Mouse (Mus musculus) E14TG2a.4 (cell line): Measurements from ENCODE around the gene Sebox.

Experiments used
- H3K27me3 ChIP-seq: 2 replicates; pipeline ENCODE4 v1.6.1; 2014; ENCODE audit warnings: low read length, control low read depth; ENCODE audit not compliant: insufficient read depth
- H3K36me3 ChIP-seq: 2 replicates; pipeline ENCODE4 v1.6.1; 2014; ENCODE audit warnings: low read length, control low read depth; ENCODE audit not compliant: insufficient read depth
- H3K4me1 ChIP-seq: replicated peaks from 2 replicates; pipeline ENCODE4 v1.6.1; 2014; ENCODE audit warnings: low read depth, low read length, control low read depth
- H3K4me3 ChIP-seq: replicated peaks from 2 replicates; pipeline ENCODE4 v1.5.1; 2014; ENCODE audit warnings: mild to moderate bottlenecking, low read length
- H3K9me3 ChIP-seq: 2 replicates; pipeline ENCODE4 v1.6.1; 2014; ENCODE audit warnings: low read length, control low read depth
- CTCF ChIP-seq: conservative IDR thresholded peaks from 2 replicates; pipeline ENCODE4 v1.5.1; 2014; ENCODE audit warnings: low read length
- NANOG ChIP-seq: IDR thresholded peaks from 2 replicates; pipeline ENCODE4 v1.6.1; 2014; ENCODE audit warnings: borderline replicate concordance, low read length, mixed read lengths
- POU5F1 ChIP-seq: IDR thresholded peaks from 2 replicates; pipeline ENCODE4 v1.6.1; 2014; ENCODE audit warnings: low read length, borderline replicate concordance

Sebox gene

DNA sequence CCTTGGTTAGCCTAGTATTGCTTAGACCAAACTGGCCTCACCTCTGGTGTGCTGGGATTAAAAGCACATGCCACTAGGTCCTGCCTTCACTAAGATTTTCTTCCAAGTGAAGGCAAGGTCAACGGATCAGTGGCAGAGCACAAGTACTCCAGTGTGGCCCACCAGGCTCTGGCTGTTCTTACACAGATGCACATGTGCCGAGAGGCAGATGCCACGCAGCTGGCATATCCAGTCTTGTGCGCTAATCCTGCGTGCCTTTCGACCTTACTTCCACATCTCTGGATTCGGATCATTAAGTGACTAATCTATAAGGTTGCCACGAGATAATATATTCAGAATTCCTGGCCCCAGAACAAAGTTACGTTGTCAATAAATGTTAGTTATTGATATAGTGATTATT, 38.1 kb upstream of the Sebox start:
- Histone ChIP-seq H3K27me3 (no peaks in the 10 kb centered on the region; the same call in 1 of the 2 replicates), H3K4me3 (peak overlapping the region; percentile 94), H3K9me3 (no peaks in the 10 kb centered on the region), H3K36me3 (peaks cover 18% of the 10 kb centered on the region), H3K4me1 (peaks cover 40% of the 10 kb centered on the region)
- TF ChIP-seq CTCF (no peak), POU5F1 (no peak), NANOG (no peak)

DNA sequence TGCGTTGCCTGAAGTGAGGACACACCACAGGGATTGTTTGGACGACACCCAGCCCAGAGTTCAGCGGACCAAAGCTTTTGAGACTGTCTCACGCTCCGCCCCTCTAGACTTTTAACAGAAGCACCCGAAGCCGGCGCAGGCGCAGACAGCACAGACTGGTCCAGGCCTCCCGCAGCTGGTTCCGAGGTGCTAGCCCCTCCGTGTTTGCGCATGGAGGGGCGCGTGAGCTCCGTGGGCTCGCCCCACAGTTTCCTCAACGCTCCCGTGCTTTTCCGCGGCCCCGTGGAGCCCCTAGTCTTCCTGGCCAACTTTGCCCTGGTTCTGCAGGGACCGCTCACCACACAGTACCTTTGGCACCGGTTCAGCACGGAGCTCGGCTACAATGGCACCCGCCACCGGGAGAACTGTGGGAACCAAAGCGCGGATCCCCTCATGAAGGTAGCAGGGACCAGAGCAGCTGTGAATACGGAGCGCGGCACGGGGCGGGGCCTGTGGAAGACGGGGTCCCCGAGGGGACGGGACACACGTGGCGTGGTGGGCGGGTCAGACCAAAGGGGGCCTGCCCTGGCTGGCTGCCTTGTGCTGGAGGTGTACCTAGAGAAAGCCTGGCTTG, 37.6 kb upstream of the Sebox start, which contains the start of gene Slc46a1:
Gene Slc46a1, plus strand, starts transcription at position 130 of the 613 bp plus-strand sequence.
- no peak for TF ChIP-seq NANOG
- TF ChIP-seq CTCF, result no peak
- TF ChIP-seq POU5F1, result no peak
- no peaks in the 10 kb centered on the region for H3K9me3 ChIP-seq
- H3K4me3 ChIP-seq, result peak within 1 kb of the TSS; percentile 94
- no peaks in the 10 kb centered on the region; the same call in 1 of the 2 replicates for H3K27me3 ChIP-seq
- H3K36me3 ChIP-seq, result peaks cover 22% of the 10 kb centered on the region
- H3K4me1 ChIP-seq, result peaks cover 40% of the 10 kb centered on the region

DNA sequence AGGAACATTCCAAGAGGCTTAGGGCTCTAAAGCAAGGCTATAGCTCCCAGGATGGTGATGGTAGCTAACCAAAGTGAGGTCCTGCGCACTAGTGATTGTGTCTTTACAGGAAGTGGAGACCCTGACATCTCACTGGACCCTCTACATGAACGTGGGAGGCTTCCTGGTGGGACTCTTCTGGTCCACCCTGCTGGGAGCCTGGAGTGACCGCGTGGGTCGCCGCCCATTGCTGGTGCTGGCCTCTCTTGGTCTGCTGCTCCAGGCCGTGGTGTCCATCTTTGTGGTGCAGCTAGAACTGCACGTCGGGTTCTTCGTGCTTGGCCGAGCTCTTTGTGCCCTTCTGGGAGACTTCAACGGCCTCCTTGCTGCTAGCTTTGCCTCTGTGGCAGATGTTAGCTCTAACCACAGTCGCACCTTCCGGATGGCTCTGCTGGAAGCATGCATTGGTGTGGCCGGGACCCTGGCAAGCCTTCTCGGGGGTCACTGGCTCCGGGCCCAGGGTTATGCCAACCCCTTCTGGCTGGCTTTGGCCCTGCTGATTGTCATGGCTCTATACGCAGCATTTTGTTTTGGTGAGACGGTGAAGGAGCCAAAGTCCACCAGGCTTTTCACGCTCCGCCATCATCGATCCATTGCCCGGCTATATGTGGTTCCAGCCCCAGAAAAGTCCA, 36.9 kb upstream of the Sebox start:
- no peaks in the 10 kb centered on the region for H3K9me3 ChIP-seq
- TF ChIP-seq NANOG (no peak), POU5F1 (no peak), CTCF (no peak)
- H3K36me3 ChIP-seq, result peaks cover 29% of the 10 kb centered on the region
- no peaks in the 10 kb centered on the region; the same call in 1 of the 2 replicates for H3K27me3 ChIP-seq
- peaks cover 40% of the 10 kb centered on the region for H3K4me1 ChIP-seq
- peak overlapping the region; percentile 94 for H3K4me3 ChIP-seq

DNA sequence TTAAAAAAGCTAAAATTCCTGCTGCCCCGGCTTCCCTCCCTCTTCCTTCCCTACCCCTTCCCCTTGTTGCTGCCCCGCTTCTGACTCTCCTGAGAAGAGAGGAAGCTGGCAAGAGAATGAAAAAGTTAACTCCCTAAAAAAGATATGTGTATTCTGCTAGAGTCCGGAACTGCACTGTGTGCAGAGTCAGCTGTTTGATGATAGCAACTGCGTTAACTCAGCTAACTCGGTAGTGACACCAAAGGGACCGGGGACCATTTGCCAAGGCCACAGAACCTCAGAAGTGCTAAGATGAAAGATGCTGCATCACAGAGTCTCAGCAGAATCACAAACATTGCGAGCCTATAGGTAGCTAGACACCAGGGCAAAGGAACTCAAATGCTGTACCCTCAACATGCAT, 35.7 kb upstream of the Sebox start:
- peaks cover 36% of the 10 kb centered on the region for H3K36me3 ChIP-seq
- H3K4me3 ChIP-seq, result no peak overlapping the region
- no peaks in the 10 kb centered on the region for H3K9me3 ChIP-seq
- H3K27me3 ChIP-seq, result no peaks in the 10 kb centered on the region; the same call in 1 of the 2 replicates
- H3K4me1 ChIP-seq, result peaks cover 40% of the 10 kb centered on the region
- TF ChIP-seq NANOG, result no peak

DNA sequence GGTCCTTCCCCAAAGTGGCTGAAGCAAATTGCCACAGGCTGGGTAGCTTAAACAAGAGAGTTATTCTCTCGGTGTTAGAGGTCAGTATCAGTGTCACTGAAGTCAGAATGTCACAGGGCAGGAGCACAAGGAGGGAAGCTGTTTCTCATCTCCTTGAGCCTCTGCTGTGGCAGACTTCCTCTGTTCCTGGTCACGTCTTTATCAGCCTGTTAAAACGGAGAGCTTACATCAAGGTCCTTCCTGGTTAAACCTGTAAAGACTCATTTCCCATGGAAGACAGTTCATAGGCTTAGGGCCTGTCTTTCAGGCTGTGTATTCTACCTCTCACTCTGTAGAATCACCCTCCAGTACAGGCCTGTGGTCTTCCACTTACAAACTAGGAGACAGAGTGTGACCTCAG, 35.3 kb upstream of the Sebox start:
- H3K4me1 ChIP-seq, result peaks cover 37% of the 10 kb centered on the region
- no peak overlapping the region for H3K4me3 ChIP-seq
- H3K9me3 ChIP-seq, result no peaks in the 10 kb centered on the region
- H3K36me3 ChIP-seq, result peaks cover 36% of the 10 kb centered on the region
- H3K27me3 ChIP-seq, result no peaks in the 10 kb centered on the region; the same call in 1 of the 2 replicates
- TF ChIP-seq NANOG (no peak), CTCF (no peak), POU5F1 (no peak)

DNA sequence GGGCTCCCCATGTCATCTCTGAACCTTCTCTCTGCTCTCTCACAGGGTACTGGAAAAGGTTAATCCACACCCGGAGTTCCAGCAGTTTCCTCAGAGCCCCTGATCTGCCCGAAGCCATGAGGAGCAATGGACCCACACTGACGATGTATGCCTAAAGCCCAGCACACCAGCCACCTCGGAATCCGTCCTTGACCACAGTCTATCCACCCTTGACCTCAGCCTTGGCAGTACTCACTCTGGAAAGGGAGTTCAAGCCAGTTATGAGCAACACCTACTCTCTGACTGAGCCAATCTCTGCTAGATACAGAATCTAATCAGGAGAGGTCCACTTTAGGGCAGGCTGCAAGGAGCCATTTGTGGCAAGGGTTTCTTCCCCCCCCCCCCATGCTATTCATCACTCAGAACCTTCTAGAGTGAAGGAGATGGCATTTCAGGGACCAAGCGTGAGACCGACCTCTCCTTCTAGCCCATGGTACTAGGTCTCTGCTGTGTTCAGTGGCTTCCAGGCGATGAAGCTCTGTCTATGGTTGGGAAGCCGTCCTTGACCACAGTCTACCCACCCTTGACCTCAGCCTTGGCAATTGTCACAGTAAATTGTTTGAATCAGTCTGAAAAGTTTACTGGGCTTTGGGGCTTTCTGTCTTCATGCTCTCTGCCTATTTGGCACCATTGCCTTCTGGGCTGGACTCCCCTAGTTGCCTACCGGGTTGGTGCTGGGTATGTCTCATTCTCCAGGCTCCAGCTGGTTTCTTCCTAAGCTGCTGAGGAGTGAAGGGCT, 31.7 kb upstream of the Sebox start:
- no peak overlapping the region for H3K4me3 ChIP-seq
- peaks cover 14% of the 10 kb centered on the region for H3K4me1 ChIP-seq
- no peak for TF ChIP-seq POU5F1
- no peak for TF ChIP-seq CTCF
- TF ChIP-seq NANOG, result no peak
- H3K9me3 ChIP-seq, result no peaks in the 10 kb centered on the region
- H3K36me3 ChIP-seq, result peaks cover 36% of the 10 kb centered on the region
- H3K27me3 ChIP-seq, result no peaks in the 10 kb centered on the region

DNA sequence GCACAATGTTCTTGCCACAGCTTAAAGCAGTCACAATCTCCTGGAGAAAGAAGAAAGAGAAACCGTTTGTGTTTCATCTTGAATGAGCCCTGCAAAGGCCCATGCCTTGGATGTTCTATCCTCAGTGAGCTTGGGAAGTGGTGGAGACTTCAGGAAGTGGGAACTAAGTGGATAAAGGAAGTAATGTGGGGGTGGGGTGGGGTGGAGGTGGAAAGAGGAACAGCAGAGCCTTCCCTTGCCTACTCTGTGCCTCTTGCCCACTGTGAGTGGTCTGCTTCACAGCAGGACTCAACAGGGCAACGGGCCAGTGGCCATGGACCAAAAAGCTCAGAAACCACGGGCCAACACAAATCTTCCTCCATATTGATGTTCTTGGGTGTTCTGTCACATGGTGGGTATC, 28.0 kb upstream of the Sebox start:
- Histone ChIP-seq H3K4me1 (peaks cover 13% of the 10 kb centered on the region), H3K27me3 (no peaks in the 10 kb centered on the region), H3K9me3 (no peaks in the 10 kb centered on the region), H3K4me3 (no peak overlapping the region), H3K36me3 (peaks cover 18% of the 10 kb centered on the region)
- TF ChIP-seq POU5F1, result no peak
- no peak for TF ChIP-seq NANOG
- TF ChIP-seq CTCF, result no peak

DNA sequence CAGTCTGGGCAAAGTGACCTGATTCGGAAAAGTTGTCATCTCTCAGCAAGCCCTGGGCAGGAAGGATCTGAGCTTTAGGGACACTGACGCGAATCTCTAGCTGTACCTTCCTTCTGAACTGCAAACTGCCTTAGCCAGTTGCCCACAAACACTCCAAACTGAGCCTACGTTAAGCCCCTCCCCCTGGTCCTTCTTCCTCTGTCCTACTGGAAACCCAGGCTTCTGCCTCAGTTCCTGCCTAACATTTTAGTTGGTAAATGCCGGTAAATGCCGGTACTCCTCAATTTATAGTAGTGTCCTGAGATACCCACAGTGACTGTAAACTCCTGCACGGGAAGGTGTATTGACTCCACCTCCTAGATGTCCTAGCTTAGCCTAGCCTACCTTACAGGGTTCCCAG, 19.6 kb upstream of the Sebox start:
- Histone ChIP-seq H3K9me3 (no peaks in the 10 kb centered on the region), H3K27me3 (peaks cover 52% of the 10 kb centered on the region), H3K4me1 (peaks cover 30% of the 10 kb centered on the region), H3K36me3 (no peaks in the 10 kb centered on the region), H3K4me3 (peak overlapping the region; percentile 78)
- TF ChIP-seq CTCF, result no peak
- no peak for TF ChIP-seq POU5F1
- TF ChIP-seq NANOG, result no peak
